Mouse (Mus musculus) bone marrow, adult 2 months (tissue): ENCODE measurements around the gene 4931428F04Rik.

ENCODE experiments used
- CTCF ChIP-seq: fragments of 200-500 bp; IDR thresholded peaks from 2 replicates; pipeline ENCODE4 v1.5.1; 2011; ENCODE audit warnings: low read length, control low read depth; ENCODE audit not compliant: control insufficient read depth, insufficient read depth
- POLR2A ChIP-seq: fragments of 200-500 bp; IDR thresholded peaks from 2 replicates; pipeline ENCODE4 v1.6.1; 2011; ENCODE audit warnings: low read depth, mild to moderate bottlenecking, control low read depth, low read length, borderline replicate concordance; ENCODE audit not compliant: control insufficient read depth

DNA sequence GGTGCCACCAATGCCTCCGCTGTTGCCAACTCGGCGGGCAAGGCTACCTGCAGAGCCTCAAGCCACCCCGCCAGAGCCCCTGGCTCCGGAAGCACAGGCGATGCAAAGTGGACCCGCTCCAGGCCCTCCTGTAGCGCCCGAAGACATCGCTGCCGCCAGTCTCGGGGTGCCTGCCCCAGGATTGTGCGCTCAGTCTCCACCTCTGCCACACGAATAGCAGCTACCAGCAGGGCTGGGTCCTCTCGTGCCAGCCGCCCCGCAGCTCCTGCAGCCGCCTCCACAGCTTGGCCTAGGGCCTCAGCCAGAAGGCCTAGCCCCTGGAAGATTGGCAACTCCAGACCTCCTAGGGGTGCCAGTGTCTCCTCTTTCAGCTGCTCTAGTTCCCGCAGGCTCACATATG, 3.7 kb upstream of the 4931428F04Rik start:
- TF ChIP-seq CTCF (no peak), POLR2A (no peak)
